Mouse (Mus musculus) liver, postnatal 0 days (tissue): ENCODE measurements at regions not wholly inside any gene's neighbourhood (a gene's known extent, or its start where the extent isn't known, plus 50 kb on each side); places are given as distances from the start of the nearest gene placed in this dataset.

Experiments
- ATAC-seq: fragments of 200-750 bp; cut with Nextera tagmentation; 2 replicates; pipeline ENCODE4 v1.8.0; 2017; ENCODE audit warnings: mild to moderate bottlenecking, moderate library complexity
- DNase-seq: peaks from one replicate; pipeline ENCODE4 v3.0.0-alpha.2; 2016
- H3K27ac ChIP-seq: fragments of 300-500 bp; sonication (generic); 2 replicates; pipeline ENCODE4 v1.5.1; 2014; ENCODE audit warnings: antibody characterized with exemption, moderate library complexity, mild to moderate bottlenecking, low read depth
- H3K27me3 ChIP-seq: fragments of 300-500 bp; sonication (generic); 2 replicates; pipeline ENCODE4 v1.6.1; 2014; ENCODE audit warnings: low read length, control low read depth, mixed read lengths; ENCODE audit not compliant: insufficient read depth
- H3K36me3 ChIP-seq: fragments of 300-500 bp; sonication (generic); replicated peaks from 2 replicates; pipeline ENCODE4 v1.6.1; 2014; ENCODE audit warnings: mild to moderate bottlenecking, control low read depth, low read length, moderate library complexity, mixed read lengths; ENCODE audit not compliant: insufficient read depth
- H3K4me1 ChIP-seq: fragments of 300-500 bp; sonication (generic); 2 replicates; pipeline ENCODE4 v1.6.1; 2014; ENCODE audit warnings: antibody characterized with exemption, mild to moderate bottlenecking, control low read depth; ENCODE audit not compliant: insufficient read depth
- H3K4me2 ChIP-seq: fragments of 300-500 bp; sonication (generic); 2 replicates; pipeline ENCODE4 v1.6.1; 2014; ENCODE audit warnings: low read depth, mild to moderate bottlenecking, low read length, moderate library complexity, mixed read lengths
- H3K4me3 ChIP-seq: fragments of 300-500 bp; sonication (generic); 2 replicates; pipeline ENCODE4 v1.5.1; 2014; ENCODE audit warnings: low read depth, low read length
- H3K9ac ChIP-seq: fragments of 300-500 bp; sonication (generic); replicated peaks from 2 replicates; pipeline ENCODE4 v1.6.1; 2014; ENCODE audit warnings: mild to moderate bottlenecking, moderate library complexity
- H3K9me3 ChIP-seq: fragments of 300-500 bp; sonication (generic); 2 replicates; pipeline ENCODE4 v1.6.1; 2016; ENCODE audit warnings: mild to moderate bottlenecking, control low read depth, low read length, mixed read lengths
- CTCF ChIP-seq: sonication (generic); IDR thresholded peaks from 2 replicates; pipeline ENCODE4 v1.5.1; 2016; ENCODE audit warnings: antibody characterized with exemption, low read depth
- EP300 ChIP-seq: IDR thresholded peaks from 2 replicates; pipeline ENCODE4 v1.6.1; 2016; ENCODE audit warnings: antibody characterized with exemption, low read depth, mild to moderate bottlenecking
- WGBS: fragments of 180-500 bp; shearing (Covaris S2); extraction: QIAGEN DNeasy Blood & Tissue Kit; methylation state at CpG from one replicate; pipeline ENCODE4 v1.1.7; 2014; ENCODE audit not compliant: insufficient replicate concordance; 5-methylcytosine and 5-hydroxymethylcytosine counted together

DNA sequence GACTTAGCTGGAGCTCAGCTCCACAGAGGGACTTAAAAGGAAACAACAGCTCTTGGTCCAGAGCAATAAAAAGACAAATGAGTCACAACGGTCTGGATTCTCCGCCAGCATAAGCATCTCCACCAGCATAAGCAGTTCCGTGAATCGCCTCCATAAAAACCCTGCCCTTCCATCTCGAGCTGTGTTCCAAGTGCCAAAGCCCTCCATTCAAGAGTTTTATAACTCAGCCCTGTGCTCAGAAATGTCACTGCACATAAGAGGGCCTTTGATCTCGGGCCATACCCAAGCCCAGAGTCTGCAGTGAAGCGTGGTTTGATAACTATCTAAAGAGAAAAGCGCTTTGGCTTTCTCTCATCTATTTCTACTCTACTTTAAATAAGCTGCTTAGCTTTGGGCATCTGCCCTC lies 70.8 kb upstream of the Akap13 start:
- Histone ChIP-seq H3K27me3 (no peaks in the 10 kb centered on the region), H3K36me3 (no peaks in the 10 kb centered on the region), H3K4me2 (no peak overlapping the region), H3K4me1 (no peaks in the 10 kb centered on the region), H3K27ac (no peak overlapping the region), H3K4me3 (no peak overlapping the region), H3K9ac (no peak overlapping the region), H3K9me3 (no peaks in the 10 kb centered on the region)
- ATAC-seq, result no peak
- TF ChIP-seq EP300 (no peak), CTCF (no peak)
- WGBS, result 77% methylated on average over 8 of the region's 8 CpGs
- DNase-seq, result no peak

DNA sequence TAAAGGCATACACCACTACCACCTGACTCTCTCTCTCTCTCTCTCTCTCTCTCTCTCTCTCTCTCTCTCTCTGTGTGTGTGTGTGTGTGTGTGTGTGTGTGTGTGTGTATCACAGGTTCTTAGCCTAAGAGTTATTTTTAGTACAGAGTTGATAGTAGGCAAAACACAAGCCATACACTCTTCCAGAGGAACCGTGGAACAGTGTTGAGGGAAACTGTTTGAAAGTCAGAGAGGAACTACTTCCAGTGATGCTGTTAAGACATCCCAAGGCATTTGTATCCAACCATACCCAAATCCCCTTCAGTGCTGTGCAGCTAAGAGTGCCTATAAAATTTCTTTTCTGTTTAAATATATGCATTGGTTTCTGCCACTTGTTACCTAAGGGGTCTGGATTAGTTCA lies 68.3 kb upstream of the Akap13 start:
- no peak overlapping the region for H3K9ac ChIP-seq
- DNase-seq (no peak), ATAC-seq (no peak)
- no peaks in the 10 kb centered on the region for H3K36me3 ChIP-seq
- no peak overlapping the region for H3K4me3 ChIP-seq
- no peak overlapping the region for H3K27ac ChIP-seq
- H3K9me3 ChIP-seq, result no peaks in the 10 kb centered on the region
- no peaks in the 10 kb centered on the region for H3K27me3 ChIP-seq
- WGBS, result 58% methylated on average over 1 of the region's 1 CpGs
- no peaks in the 10 kb centered on the region for H3K4me1 ChIP-seq
- H3K4me2 ChIP-seq, result no peak overlapping the region
- TF ChIP-seq CTCF (no peak), EP300 (no peak)

DNA sequence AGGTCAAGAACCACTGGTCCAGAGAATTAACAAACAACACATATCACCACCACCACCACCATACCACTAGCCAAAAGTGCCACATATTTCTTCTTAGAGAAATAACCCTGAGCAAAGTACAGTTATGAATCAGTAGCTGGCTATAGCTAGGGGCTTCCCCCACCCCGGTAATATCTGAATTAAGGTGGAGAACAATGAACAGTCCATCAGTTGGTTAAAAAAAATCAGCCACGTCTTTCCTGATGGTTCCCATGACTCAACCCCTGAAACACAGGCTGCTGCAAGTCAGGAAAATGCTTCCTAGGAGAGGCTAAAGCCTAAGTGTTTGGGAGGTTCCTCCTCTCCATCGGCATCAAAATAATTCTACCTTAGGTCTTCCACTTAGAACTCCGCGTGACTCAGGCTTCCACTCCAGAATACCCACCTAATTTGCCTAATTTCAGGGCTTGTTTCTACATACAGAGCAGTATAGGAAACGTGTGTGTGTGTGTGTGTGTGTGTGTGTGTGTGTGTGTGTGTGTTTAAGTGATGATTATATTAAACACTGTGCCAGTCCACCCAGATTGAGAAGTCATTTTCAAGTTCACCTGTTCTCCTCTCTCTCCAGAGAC lies 67.4 kb upstream of the Akap13 start:
- WGBS, result 75% methylated on average over 6 of the region's 6 CpGs
- DNase-seq (no peak), ATAC-seq (no peak)

DNA sequence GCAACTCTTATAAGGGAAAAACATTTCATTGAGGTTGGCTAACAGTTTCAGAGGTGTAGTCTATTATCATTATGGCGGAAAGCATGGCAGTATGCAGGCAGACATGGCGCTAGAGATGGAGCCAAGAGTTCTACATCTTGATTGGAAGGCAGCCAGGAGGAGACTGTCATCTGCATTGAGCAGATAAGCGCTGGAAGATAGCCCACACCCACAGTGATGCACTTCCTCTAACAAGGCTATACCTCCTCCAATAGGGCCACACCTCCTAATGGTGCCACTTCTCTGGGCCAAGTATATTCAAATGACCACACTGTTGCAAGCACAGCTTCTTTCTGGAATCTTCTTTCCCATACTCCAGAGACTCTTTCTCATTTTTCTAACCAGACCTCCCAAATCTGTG lies 65.2 kb upstream of the Akap13 start:
- Histone ChIP-seq H3K4me3 (no peak overlapping the region), H3K27me3 (no peaks in the 10 kb centered on the region), H3K27ac (no peak overlapping the region), H3K36me3 (no peaks in the 10 kb centered on the region), H3K9me3 (no peaks in the 10 kb centered on the region), H3K4me2 (no peak overlapping the region), H3K4me1 (no peaks in the 10 kb centered on the region), H3K9ac (no peak overlapping the region)
- TF ChIP-seq CTCF (no peak), EP300 (peak; percentile 58; the same call in 1 of the 2 replicates)
- WGBS, result 76% methylated on average over 3 of the region's 3 CpGs
- DNase-seq (peak; percentile 26), ATAC-seq (peak; percentile 85)

More for the DNA sequence above, 67.4 kb upstream of the Akap13 start:
- no peaks in the 10 kb centered on the region for H3K4me1 ChIP-seq
- H3K9me3 ChIP-seq, result no peaks in the 10 kb centered on the region
- H3K4me3 ChIP-seq, result no peak overlapping the region
- no peaks in the 10 kb centered on the region for H3K36me3 ChIP-seq
- H3K27ac ChIP-seq, result no peak overlapping the region
- no peak overlapping the region for H3K4me2 ChIP-seq
- TF ChIP-seq EP300, result no peak
- no peak for TF ChIP-seq CTCF
- H3K9ac ChIP-seq, result no peak overlapping the region
- no peaks in the 10 kb centered on the region for H3K27me3 ChIP-seq

DNA sequence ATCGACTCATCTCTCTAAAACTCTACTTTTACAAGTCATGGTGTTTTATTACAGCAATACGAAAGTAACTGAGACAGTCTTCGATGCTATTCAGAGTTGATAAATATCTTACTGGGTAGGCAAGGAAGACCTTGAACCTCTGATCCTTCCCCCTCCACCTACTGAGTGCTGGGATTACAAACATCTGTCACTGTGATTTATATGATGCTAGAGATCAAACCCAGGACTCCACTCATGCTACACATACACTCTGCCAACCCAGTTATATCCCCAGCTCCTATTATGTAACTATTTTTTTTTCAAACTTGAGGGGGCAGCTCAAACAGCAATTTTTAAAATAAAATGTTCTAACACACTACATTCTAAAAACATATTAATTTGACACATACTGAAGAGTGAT lies 62.6 kb upstream of the Akap13 start:
- Histone ChIP-seq H3K36me3 (no peaks in the 10 kb centered on the region), H3K27me3 (no peaks in the 10 kb centered on the region), H3K4me3 (no peak overlapping the region), H3K4me2 (no peak overlapping the region), H3K9ac (no peak overlapping the region), H3K27ac (no peak overlapping the region), H3K9me3 (no peaks in the 10 kb centered on the region), H3K4me1 (no peaks in the 10 kb centered on the region)
- ATAC-seq, result no peak
- WGBS, result 59% methylated on average over 3 of the region's 3 CpGs
- TF ChIP-seq CTCF (no peak), EP300 (no peak)
- DNase-seq, result no peak

DNA sequence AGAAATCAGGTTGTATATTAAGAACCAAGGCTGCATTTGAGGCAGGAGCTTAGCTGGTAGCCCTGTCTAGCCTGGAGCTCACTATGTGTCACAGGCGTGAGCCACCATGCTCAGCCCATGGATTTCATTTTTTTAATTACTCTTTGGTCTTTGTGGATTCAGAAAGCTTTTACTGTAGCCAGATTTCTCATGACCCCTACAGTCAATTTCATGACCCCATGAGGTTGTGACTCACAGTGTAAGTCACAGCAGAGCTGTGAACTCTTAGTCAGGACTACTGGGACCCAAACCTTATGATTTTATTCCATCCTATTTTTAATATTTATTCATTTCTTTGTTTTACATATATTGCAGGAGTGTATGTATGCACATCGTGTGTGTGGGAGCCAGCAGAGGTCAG lies 61.9 kb upstream of the Akap13 start:
- 74% methylated on average over 2 of the region's 2 CpGs for WGBS
- Histone ChIP-seq H3K4me3 (no peak overlapping the region), H3K9me3 (no peaks in the 10 kb centered on the region), H3K4me1 (no peaks in the 10 kb centered on the region), H3K27ac (no peak overlapping the region), H3K36me3 (no peaks in the 10 kb centered on the region), H3K9ac (no peak overlapping the region), H3K27me3 (no peaks in the 10 kb centered on the region), H3K4me2 (no peak overlapping the region)
- DNase-seq (no peak), ATAC-seq (no peak)
- no peak for TF ChIP-seq EP300
- TF ChIP-seq CTCF, result no peak
